Mouse (Mus musculus) adrenal gland, postnatal 25 days (tissue): Measurements from ENCODE around the gene Gm44805. TPM values are rescaled to one million over a fixed set of nuclear protein-coding genes. Genes with fewer than 3 reads are reported as not detected.

Experiments
- DNase-seq: peaks from one replicate; pipeline ENCODE4 v3.0.0; 2021; ENCODE audit warnings: mixed read lengths
- total RNA-seq: library from RNA; stranded (reverse); gene quantifications from 2 replicates; pipeline ENCODE4 v1.2.3, GENCODE M21; 2021

The Gm44805 gene
- total RNA-seq, 1 experiment from 2014 or later, result 1.0 TPM

- no peak for DNase-seq
Observed at GRCm38 (mm10) chr7:19677872-19678271, 3.4 kb downstream of the Gm44805 start, which contains the start of gene Apoc2. Apoc2 (minus strand) TSS chr7:19677941.

- DNase-seq, result no peak
Observed at GRCm38 (mm10) chr7:19676662-19677061, 4.6 kb downstream of the Gm44805 start.

DNA sequence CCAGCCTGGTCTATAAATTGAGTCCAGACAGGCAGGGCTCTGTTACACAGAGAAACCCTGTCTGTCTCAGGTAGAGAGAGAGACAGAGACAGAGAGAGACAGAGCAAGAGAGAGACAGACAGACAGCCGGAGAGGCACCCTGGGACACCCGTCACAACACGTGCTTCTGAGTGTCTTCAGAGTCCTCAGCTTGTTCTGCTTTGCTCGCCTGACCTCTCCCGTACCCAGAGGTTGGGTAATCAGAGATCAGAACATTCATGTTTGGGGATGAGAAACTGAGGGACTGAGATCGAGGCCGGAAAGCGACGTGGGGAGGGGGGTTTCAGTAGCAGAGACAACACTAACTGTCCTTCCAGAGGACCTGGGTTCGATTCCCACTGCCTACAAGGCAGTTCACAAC is 5.4 kb downstream of the Gm44805 start:
- no peak for DNase-seq

DNA sequence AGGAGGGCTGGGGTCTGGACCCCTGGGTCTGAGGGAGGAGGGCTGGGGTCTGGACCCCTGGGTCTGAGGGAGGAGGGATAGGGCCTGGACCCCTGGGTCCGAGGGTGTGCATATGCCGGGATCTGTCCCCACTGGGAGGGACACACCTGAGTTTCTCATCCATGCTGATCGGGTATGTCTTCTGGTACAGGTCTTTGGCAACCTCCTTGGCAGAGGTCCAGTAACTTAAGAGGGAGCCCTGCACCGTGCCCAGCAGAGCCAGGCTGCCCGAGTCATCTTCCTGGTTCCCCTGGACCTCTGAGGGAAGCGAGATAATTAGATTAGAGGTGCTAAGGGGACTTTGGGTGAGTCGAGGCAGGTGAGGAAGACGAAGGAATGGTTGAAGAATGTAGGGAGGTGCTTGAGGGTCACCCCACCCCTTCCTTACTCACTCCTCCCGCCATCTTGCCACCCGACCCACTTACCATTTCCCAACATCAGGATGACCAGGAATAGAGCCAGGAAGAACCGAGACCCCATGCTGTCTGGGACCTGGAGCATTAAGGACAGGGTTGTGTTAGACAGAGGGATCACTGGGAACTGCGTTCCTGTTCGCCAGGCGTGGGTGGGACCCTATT is 8.0 kb downstream of the Gm44805 start:
- no peak for DNase-seq

DNA sequence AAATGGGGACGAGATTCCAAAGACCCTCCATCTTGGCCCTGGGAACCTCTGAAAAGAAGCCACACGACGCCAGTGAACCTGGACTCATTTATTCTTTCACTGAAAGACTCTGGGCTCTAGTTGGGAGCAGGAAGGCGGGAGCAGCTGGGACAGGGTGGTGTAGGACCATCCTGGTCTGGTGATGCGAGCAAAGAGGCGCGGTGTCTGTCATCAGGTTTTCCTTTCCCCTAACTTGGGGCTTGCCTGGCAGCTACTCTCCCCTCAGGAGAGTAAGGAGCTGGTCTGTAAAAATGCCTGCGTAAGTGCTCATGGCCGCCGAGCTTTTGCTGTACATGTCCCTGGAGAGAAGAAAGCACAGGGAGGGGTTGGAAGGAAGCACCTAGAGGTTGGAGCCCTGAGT is 9.7 kb downstream of the Gm44805 start:
- DNase-seq, result no peak

- peak; percentile 90 for DNase-seq
Observed at GRCm38 (mm10) chr7:19668947-19669721, 12.1 kb downstream of the Gm44805 start.

- no peak for DNase-seq
Observed at GRCm38 (mm10) chr7:19667434-19667833, 13.8 kb downstream of the Gm44805 start.

GRCm38 (mm10) chr7:19666750-19667149 is 14.5 kb downstream of the Gm44805 start:
- DNase-seq, result no peak

- peak; percentile 98 for DNase-seq
Observed at GRCm38 (mm10) chr7:19664955-19665841, 16.0 kb downstream of the Gm44805 start, which contains the start of gene Clptm1. Clptm1 (minus strand) TSS chr7:19665033.

DNA sequence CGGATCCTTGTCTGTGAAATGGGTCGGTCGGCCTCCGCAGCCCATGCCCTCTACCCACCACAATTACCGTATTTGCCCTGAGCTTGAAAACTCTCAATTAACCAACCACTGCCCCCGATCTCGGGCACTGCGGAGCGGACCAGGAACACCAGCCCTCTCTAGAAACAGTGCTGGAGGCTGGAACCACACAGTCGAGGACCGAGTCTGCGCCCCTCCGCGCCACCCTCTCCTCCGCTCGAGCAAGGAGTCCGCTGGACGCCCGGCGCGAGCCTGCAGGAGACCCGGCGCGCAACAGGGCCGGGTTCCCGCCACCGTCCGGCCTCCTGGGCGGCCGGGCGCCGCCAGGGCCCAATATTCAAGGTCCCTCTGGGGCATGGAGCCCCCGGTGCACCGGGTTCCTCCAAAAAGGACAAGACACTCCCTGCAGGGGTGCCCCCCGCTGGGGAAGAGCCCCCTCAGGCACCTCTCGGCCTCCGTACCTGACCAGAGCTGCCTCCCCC is 16.7 kb downstream of the Gm44805 start:
- DNase-seq, result no peak

DNA sequence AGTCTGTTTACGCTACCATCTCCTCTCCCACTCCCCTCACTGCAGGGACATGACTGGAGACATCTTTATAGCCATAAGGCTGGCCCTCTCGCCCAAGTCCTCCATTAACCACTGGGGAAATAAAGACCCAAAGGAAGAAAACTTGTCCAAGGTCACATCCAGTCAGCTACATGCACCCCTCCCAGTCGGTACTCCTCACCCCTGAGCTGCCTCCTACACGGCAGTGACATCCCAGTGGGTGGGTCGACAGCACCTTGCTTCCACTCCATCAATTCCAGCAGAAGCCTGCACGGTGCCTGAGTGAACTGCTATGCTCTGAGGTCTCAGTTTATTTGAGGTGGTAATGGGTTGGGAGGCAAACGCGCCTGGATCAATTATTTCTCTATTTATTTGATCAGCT is 17.3 kb downstream of the Gm44805 start:
- DNase-seq, result no peak

GRCm38 (mm10) chr7:19652614-19653013 is 28.6 kb downstream of the Gm44805 start:
- DNase-seq, result no peak

DNA sequence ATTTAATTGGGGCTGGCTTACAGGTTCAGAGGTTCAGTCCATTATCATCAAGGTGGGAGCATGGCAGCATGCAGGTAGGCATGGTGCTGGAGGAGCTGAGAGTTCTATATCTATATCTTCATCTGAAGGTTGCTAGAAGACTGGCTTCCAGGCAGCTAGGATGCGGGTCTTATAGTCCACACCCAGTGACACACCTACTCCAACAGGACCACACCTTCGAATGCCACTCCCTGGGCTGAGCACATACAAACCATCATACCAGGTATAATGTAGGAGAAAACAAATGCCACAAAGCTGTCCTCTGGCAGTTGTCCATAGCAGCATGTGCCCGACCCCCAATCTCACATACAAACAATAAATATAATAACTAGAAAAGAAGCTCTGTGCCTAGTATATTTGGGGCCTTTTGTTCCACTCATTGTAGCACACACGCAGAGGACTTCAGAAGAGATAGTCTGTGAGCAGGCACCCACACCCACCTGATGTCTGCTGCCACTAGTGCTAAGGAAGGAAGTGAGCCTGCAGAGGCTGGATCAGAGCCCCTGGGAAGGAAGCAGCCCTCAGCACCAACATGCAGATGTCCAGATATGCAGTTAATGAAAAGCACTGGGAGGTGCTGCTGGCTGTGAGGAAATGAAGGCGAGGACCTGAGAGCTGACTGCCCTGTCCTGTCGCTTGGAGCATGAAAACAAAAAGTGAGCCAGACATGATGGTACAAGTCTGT is 30.0 kb downstream of the Gm44805 start:
- no peak for DNase-seq

DNA sequence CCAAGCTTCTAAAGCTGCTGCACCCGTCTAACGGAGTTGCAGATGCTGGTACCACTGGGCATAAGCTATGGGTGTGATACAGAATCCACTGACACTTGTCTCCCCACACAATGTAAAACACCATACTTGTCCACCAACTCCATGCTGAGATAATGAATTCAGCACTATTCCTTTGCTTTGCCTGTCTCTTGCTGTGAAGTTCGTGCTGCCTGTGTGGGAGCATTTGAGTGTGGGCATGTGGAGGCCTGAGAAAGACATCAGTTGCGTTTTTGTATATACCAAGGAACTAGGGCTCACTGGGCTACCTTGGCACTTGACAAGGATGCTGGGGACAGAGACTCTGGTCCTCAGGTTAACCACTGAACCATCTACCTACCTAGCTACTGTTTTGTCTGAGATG is 40.0 kb downstream of the Gm44805 start:
- DNase-seq, result no peak

DNA sequence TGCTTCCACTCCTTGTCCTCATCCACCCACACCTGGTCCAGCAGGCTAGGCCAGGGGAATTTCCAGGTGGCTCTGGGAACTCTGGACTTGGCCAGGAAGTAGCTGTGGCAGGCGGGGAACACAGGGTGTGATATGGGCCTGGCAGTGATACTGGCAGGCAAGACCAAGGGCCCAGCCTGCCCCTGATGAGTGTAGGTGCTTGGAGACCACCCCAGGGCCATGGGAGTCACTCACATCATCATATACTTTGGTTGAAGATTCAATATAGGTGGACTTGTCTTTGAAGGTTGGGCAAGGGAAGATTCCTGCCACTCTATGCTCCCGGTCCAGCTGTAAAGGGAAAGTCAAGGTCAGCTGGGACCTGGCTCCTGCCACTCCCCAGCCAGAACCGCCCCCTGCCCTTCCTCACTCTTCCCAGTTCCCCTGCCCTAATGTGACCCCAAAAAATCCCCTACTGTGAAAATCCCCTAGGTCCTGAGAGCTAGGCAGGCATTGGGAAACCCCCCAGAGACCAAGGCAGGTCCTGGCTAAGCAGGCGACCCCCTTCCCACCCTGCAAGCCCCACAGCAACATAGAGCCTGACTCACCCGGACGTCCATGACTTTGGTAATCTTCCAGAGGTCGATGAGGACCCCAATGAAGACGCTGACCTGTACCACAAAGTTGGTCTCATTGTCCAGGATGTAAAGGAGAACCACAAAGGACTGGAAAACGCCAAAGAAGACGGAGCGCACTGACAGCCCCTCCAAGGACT is 46.0 kb downstream of the Gm44805 start:
- DNase-seq, result no peak

- peak; percentile 80 for DNase-seq
Observed at GRCm38 (mm10) chr7:19634591-19634990, 46.6 kb downstream of the Gm44805 start.

DNA sequence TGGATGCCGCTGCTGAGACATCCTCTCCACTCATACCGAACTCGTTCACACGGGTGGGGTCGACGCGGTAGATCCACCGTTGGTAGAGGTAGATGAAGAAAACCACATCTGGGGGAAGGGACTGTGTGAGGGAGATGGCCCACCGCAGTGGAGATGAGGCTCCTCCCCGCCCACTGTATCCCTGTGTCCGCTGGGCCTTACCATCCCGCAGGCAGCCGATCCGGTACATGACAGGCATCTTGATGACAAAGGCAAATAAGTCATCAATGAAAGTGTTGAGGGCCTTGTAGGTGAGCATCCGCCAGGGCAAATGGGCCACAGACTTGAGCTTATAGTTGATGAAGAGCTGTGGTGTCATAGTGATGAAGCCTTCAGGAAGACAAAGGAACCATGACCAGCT is 47.4 kb downstream of the Gm44805 start:
- no peak for DNase-seq

DNA sequence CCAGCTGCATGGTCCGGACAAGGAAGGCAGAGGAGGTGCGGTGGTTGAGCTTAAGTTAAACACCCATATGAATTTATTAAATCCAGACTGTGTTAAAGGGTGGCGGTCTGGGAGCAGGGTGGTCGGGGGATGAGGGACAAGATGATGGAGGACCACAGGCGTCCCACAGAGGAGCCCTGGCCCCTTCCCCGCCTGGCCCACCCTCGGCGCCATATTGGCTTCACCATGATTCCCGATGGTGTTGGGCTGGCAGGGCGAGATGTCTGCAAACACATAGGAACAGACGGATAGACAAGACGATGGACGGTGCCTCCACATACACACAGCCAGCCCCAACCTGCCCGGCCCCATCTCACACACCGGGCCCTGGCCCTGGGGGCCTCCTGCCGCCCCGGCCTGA is 48.0 kb downstream of the Gm44805 start:
- DNase-seq, result no peak

DNA sequence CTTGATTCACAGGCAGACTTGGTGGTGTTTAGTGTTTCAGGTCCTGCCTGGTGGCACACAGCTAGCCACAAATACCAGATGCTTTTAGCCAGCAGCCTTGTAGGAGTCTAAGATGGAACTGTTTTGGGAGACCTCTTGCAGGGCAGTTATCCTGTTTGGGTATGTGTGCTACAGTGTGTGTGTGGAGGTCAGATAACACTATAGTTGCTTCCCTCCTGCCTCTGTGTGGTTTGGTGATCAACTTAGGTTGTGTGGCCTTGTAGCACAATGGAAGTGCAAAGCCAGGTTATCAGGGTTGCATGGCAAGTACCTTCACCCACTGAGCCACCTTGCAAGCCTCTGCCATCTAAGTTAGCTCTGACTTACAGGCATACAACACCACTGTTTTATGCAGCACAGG is 48.5 kb downstream of the Gm44805 start:
- no peak for DNase-seq

- DNase-seq, result no peak
Observed at GRCm38 (mm10) chr7:19632275-19632674, 48.9 kb downstream of the Gm44805 start.

GRCm38 (mm10) chr7:19629361-19629734 is 51.9 kb downstream of the Gm44805 start, which contains the start of gene Relb:
Relb (minus strand) TSS chr7:19629438.
- DNase-seq, result peak; percentile 96
